Mouse (Mus musculus) liver, postnatal 0 days (tissue): ENCODE results near the gene Acot2. TPM values are rescaled to one million over a fixed set of nuclear protein-coding genes. Genes with fewer than 3 reads are reported as not detected.

Experiments used
- ATAC-seq: fragments of 200-750 bp; cut with Nextera tagmentation; 2 replicates; pipeline ENCODE4 v1.8.0; 2017; ENCODE audit warnings: mild to moderate bottlenecking, moderate library complexity
- DNase-seq: peaks from one replicate; pipeline ENCODE4 v3.0.0-alpha.2; 2016
- H3K27ac ChIP-seq: fragments of 300-500 bp; sonication (generic); 2 replicates; pipeline ENCODE4 v1.5.1; 2014; ENCODE audit warnings: antibody characterized with exemption, moderate library complexity, mild to moderate bottlenecking, low read depth
- H3K27me3 ChIP-seq: fragments of 300-500 bp; sonication (generic); 2 replicates; pipeline ENCODE4 v1.6.1; 2014; ENCODE audit warnings: low read length, control low read depth, mixed read lengths; ENCODE audit not compliant: insufficient read depth
- H3K36me3 ChIP-seq: fragments of 300-500 bp; sonication (generic); replicated peaks from 2 replicates; pipeline ENCODE4 v1.6.1; 2014; ENCODE audit warnings: mild to moderate bottlenecking, control low read depth, low read length, moderate library complexity, mixed read lengths; ENCODE audit not compliant: insufficient read depth
- H3K4me1 ChIP-seq: fragments of 300-500 bp; sonication (generic); 2 replicates; pipeline ENCODE4 v1.6.1; 2014; ENCODE audit warnings: antibody characterized with exemption, mild to moderate bottlenecking, control low read depth; ENCODE audit not compliant: insufficient read depth
- H3K4me2 ChIP-seq: fragments of 300-500 bp; sonication (generic); 2 replicates; pipeline ENCODE4 v1.6.1; 2014; ENCODE audit warnings: low read depth, mild to moderate bottlenecking, low read length, moderate library complexity, mixed read lengths
- H3K4me3 ChIP-seq: fragments of 300-500 bp; sonication (generic); 2 replicates; pipeline ENCODE4 v1.5.1; 2014; ENCODE audit warnings: low read depth, low read length
- H3K9ac ChIP-seq: fragments of 300-500 bp; sonication (generic); replicated peaks from 2 replicates; pipeline ENCODE4 v1.6.1; 2014; ENCODE audit warnings: mild to moderate bottlenecking, moderate library complexity
- H3K9me3 ChIP-seq: fragments of 300-500 bp; sonication (generic); 2 replicates; pipeline ENCODE4 v1.6.1; 2016; ENCODE audit warnings: mild to moderate bottlenecking, control low read depth, low read length, mixed read lengths
- CTCF ChIP-seq: sonication (generic); IDR thresholded peaks from 2 replicates; pipeline ENCODE4 v1.5.1; 2016; ENCODE audit warnings: antibody characterized with exemption, low read depth
- EP300 ChIP-seq: IDR thresholded peaks from 2 replicates; pipeline ENCODE4 v1.6.1; 2016; ENCODE audit warnings: antibody characterized with exemption, low read depth, mild to moderate bottlenecking
- WGBS: fragments of 180-500 bp; shearing (Covaris S2); extraction: QIAGEN DNeasy Blood & Tissue Kit; methylation state at CpG from one replicate; pipeline ENCODE4 v1.1.7; 2014; ENCODE audit not compliant: insufficient replicate concordance; 5-methylcytosine and 5-hydroxymethylcytosine counted together
- polyA plus RNA-seq: library from polyadenylated mRNA; unstranded; fragments of >200 nt; fragmentation: Nextera tagmentation; extraction: Ambion mirVana; gene quantifications from 2 replicates; pipeline ENCODE4 v1.2.1, GENCODE M21; 2015

Acot2 gene
- polyA plus RNA-seq, 1 experiment from 2014 or later: 39.4 TPM

GRCm38 (mm10) chr12:83958278-83958677 lies 29.4 kb upstream of the Acot2 start:
- no peak for DNase-seq
- Histone ChIP-seq H3K36me3 (no peaks in the 10 kb centered on the region), H3K27ac (no peak overlapping the region), H3K9me3 (no peaks in the 10 kb centered on the region), H3K4me2 (no peak overlapping the region), H3K4me3 (no peak overlapping the region), H3K27me3 (no peaks in the 10 kb centered on the region), H3K9ac (no peak overlapping the region), H3K4me1 (peaks cover 3% of the 10 kb centered on the region; the same call in 1 of the 2 replicates)
- 83% methylated on average over 9 of the region's 9 CpGs for WGBS
- no peak for ATAC-seq
- TF ChIP-seq EP300 (no peak), CTCF (no peak)

- Histone ChIP-seq H3K4me1 (no peaks in the 10 kb centered on the region), H3K27me3 (no peaks in the 10 kb centered on the region), H3K9ac (no peak overlapping the region), H3K9me3 (no peaks in the 10 kb centered on the region), H3K36me3 (no peaks in the 10 kb centered on the region), H3K4me3 (no peak overlapping the region), H3K4me2 (no peak overlapping the region), H3K27ac (no peak overlapping the region)
- 71% methylated on average over 7 of the region's 7 CpGs for WGBS
- DNase-seq (no peak), ATAC-seq (no peak)
- TF ChIP-seq CTCF (no peak), EP300 (no peak)
Measured at GRCm38 (mm10) chr12:83965235-83965634, 22.4 kb upstream of the Acot2 start.

DNA sequence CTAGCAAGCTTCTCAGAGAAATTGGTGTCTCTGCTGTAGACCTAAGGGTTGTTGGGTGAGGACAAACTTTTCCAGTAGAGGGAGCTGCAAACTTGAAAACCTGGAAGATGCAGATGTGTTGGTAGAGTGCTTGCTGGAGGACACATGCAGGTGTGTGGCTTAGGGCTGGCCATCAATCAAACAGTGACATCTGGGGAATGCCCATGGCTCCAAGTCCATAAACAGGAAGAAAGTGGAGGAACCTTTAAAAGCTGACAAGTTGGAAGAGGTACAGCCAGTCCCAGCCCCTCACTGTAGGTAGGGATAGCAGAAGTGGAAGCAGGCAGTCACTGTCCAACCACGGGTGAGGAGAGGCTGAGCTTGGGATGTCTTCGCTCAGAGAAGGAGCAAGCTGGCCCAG lies 15.5 kb upstream of the Acot2 start:
- no peak overlapping the region for H3K4me3 ChIP-seq
- H3K9ac ChIP-seq: no peak overlapping the region
- H3K27ac ChIP-seq: no peak overlapping the region
- 36% methylated on average over 2 of the region's 2 CpGs for WGBS
- no peaks in the 10 kb centered on the region for H3K9me3 ChIP-seq
- DNase-seq: peak; percentile 34
- H3K27me3 ChIP-seq: no peaks in the 10 kb centered on the region
- ATAC-seq: peak; percentile 70
- H3K4me1 ChIP-seq: no peaks in the 10 kb centered on the region
- no peaks in the 10 kb centered on the region for H3K36me3 ChIP-seq
- no peak overlapping the region for H3K4me2 ChIP-seq
- TF ChIP-seq EP300: no peak
- peak; percentile 75 for TF ChIP-seq CTCF

DNA sequence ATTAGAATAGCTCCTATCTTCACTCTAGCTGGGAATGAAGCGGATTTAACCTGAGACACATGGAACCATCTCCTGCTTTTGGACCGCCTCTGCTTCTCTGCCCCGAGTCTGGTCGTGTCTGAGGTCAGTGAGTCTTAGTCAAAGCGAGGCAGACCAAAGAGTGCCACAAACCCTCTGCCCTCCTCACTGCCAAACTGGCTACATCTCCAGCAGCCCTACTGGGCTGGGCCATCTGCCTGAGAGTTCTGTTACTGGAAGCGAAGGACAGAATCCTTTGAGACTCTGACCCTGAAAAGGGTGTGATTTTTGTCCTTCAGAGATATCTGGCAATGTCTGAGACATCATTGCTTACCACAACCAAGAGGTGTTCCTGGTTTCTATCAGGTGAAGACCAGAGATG lies 8.8 kb upstream of the Acot2 start:
- no peak overlapping the region for H3K9ac ChIP-seq
- no peaks in the 10 kb centered on the region for H3K36me3 ChIP-seq
- TF ChIP-seq CTCF (no peak), EP300 (no peak)
- ATAC-seq: no peak
- no peak overlapping the region for H3K4me2 ChIP-seq
- no peaks in the 10 kb centered on the region for H3K9me3 ChIP-seq
- no peak overlapping the region for H3K4me3 ChIP-seq
- WGBS: 77% methylated on average over 6 of the region's 6 CpGs
- no peaks in the 10 kb centered on the region for H3K4me1 ChIP-seq
- DNase-seq: no peak
- H3K27me3 ChIP-seq: no peaks in the 10 kb centered on the region
- no peak overlapping the region for H3K27ac ChIP-seq

DNA sequence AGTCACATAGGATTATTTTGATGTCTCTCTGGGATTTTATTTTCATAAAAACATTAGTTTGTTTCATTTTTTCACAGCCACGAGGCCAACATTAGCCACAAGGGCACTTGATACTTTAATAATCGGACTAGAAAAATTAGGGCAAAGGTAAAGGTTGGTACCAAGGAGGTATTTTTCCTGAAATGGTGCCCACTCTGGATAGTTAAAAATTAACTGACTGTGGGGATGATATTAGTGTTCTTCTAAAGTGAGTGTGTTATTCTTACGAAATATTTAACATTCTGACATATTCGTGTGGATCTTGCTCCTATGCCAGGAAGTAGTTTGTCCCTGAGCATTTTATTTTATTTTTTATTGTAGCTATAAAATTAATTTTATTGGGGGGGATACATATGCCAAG lies 6.0 kb upstream of the Acot2 start:
- Histone ChIP-seq H3K27me3 (no peaks in the 10 kb centered on the region), H3K36me3 (no peaks in the 10 kb centered on the region), H3K27ac (no peak overlapping the region), H3K9me3 (no peaks in the 10 kb centered on the region), H3K9ac (no peak overlapping the region), H3K4me3 (no peak overlapping the region), H3K4me1 (peaks cover 3% of the 10 kb centered on the region; the same call in 1 of the 2 replicates), H3K4me2 (no peak overlapping the region)
- DNase-seq (no peak), ATAC-seq (peak; percentile 44; the same call in 1 of the 2 replicates)
- 72% methylated on average over 4 of the region's 4 CpGs for WGBS
- no peak for TF ChIP-seq EP300
- TF ChIP-seq CTCF: no peak

- Histone ChIP-seq H3K36me3 (no peaks in the 10 kb centered on the region), H3K9me3 (no peaks in the 10 kb centered on the region; the same call in 1 of the 2 replicates), H3K27me3 (no peaks in the 10 kb centered on the region), H3K27ac (no peak within 1 kb of the TSS), H3K4me2 (no peak within 1 kb of the TSS), H3K4me1 (peaks cover 11% of the 10 kb centered on the region), H3K9ac (no peak within 1 kb of the TSS), H3K4me3 (no peak within 1 kb of the TSS)
- ATAC-seq (no peak), DNase-seq (no peak)
- WGBS: 75% methylated on average over 4 of the region's 4 CpGs
- TF ChIP-seq CTCF: no peak
Measured at GRCm38 (mm10) chr12:83984752-83985151, 2.9 kb upstream of the Acot2 start, which contains the start of gene Heatr4. TSS of gene Heatr4 (minus strand) at chr12:83984852.

GRCm38 (mm10) chr12:83987242-83987582 lies 449 bp upstream of the Acot2 start:
- peaks cover 11% of the 10 kb centered on the region for H3K4me1 ChIP-seq
- H3K36me3 ChIP-seq: no peaks in the 10 kb centered on the region
- peak overlapping the region; percentile 57 for H3K4me3 ChIP-seq
- TF ChIP-seq EP300 (peak; percentile 54), CTCF (no peak)
- H3K27ac ChIP-seq: peak overlapping the region; percentile 93
- H3K4me2 ChIP-seq: peak overlapping the region; percentile 72
- peak overlapping the region; percentile 78 for H3K9ac ChIP-seq
- H3K9me3 ChIP-seq: no peaks in the 10 kb centered on the region; the same call in 1 of the 2 replicates
- ATAC-seq (peak; percentile 78), DNase-seq (no peak)
- WGBS: 16% methylated on average over 8 of the region's 8 CpGs
- H3K27me3 ChIP-seq: no peaks in the 10 kb centered on the region
